Mouse (Mus musculus): Measurements from ENCODE around the gene Tmem107.

Gene Tmem107

GRCm38 (mm10) chr11:69070590-69071222, at the start of gene Tmem107:
Tmem107 (plus strand) TSS chr11:69070806.
- DNase-seq (ENCODE audit: low spot score) = peak; percentile 93

- DNase-seq (ENCODE audit: low spot score) = no peak
Observed at GRCm38 (mm10) chr11:69026562-69026961, 44.0 kb upstream of the Tmem107 start.

GRCm38 (mm10) chr11:69028805-69029204, 41.8 kb upstream of the Tmem107 start:
- DNase-seq (ENCODE audit: low spot score) = no peak

GRCm38 (mm10) chr11:69033552-69033951, 37.1 kb upstream of the Tmem107 start:
- no peak for DNase-seq (ENCODE audit: low spot score)

- DNase-seq (ENCODE audit: low spot score) = no peak
Observed at GRCm38 (mm10) chr11:69034585-69034984, 36.0 kb upstream of the Tmem107 start.

- no peak for DNase-seq (ENCODE audit: low spot score)
Observed at GRCm38 (mm10) chr11:69035411-69035810, 35.2 kb upstream of the Tmem107 start.

GRCm38 (mm10) chr11:69035849-69036248, 34.8 kb upstream of the Tmem107 start:
- peak; percentile 82 for DNase-seq (ENCODE audit: low spot score)

- DNase-seq (ENCODE audit: low spot score) = peak; percentile 90
Observed at GRCm38 (mm10) chr11:69036486-69037230, 33.9 kb upstream of the Tmem107 start.

GRCm38 (mm10) chr11:69037231-69038061, 33.2 kb upstream of the Tmem107 start:
- peak; percentile 90 for DNase-seq (ENCODE audit: low spot score)

GRCm38 (mm10) chr11:69038173-69038572, 32.4 kb upstream of the Tmem107 start:
- DNase-seq (ENCODE audit: low spot score) = no peak

GRCm38 (mm10) chr11:69045531-69046394, 24.8 kb upstream of the Tmem107 start, which contains the start of gene Aurkb:
Aurkb (plus strand) TSS chr11:69045647.
- peak; percentile 94 for DNase-seq (ENCODE audit: low spot score)

- DNase-seq (ENCODE audit: low spot score) = no peak
Observed at GRCm38 (mm10) chr11:69046395-69046774, 24.2 kb upstream of the Tmem107 start.

GRCm38 (mm10) chr11:69047592-69047991, 23.0 kb upstream of the Tmem107 start:
- no peak for DNase-seq (ENCODE audit: low spot score)

- no peak for DNase-seq (ENCODE audit: low spot score)
Observed at GRCm38 (mm10) chr11:69048151-69048550, 22.5 kb upstream of the Tmem107 start.

- no peak for DNase-seq (ENCODE audit: low spot score)
Observed at GRCm38 (mm10) chr11:69050748-69051147, 19.9 kb upstream of the Tmem107 start.

- DNase-seq (ENCODE audit: low spot score) = no peak
Observed at GRCm38 (mm10) chr11:69051771-69052170, 18.8 kb upstream of the Tmem107 start.

GRCm38 (mm10) chr11:69052824-69053421, 17.7 kb upstream of the Tmem107 start:
- no peak for DNase-seq (ENCODE audit: low spot score)

GRCm38 (mm10) chr11:69053848-69054247, 16.8 kb upstream of the Tmem107 start:
- DNase-seq (ENCODE audit: low spot score) = no peak

- DNase-seq (ENCODE audit: low spot score) = no peak
Observed at GRCm38 (mm10) chr11:69058265-69058664, 12.3 kb upstream of the Tmem107 start.

- no peak for DNase-seq (ENCODE audit: low spot score)
Observed at GRCm38 (mm10) chr11:69058729-69059356, 11.8 kb upstream of the Tmem107 start.

Data from c-Kit-positive CD71-positive TER-119-positive erythroid progenitor cells, embryonic 14.5 days (primary cell).